Mouse (Mus musculus): ENCODE data around the gene Oit1.

DNA sequence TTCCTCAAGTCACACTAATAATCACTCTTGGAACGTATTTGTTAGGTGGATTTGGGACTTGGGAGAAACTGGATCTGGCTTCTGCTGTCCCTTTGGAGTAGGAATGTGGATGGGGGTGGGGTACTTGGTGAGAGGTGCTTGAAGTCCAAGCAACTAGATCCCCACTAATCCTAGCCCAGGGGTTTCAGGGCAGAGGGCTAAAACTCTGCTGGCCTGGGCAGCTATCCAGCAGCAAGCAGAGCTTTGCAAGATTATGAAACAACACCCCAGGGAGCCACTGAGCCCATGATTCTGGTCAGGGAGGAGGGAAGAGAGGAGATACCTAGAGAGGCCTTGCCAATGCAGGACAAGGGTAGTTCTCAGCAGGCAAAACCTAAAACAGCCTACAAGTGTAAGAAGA is 51.2 kb downstream of the Oit1 start:
- no peak for TF ChIP-seq CTCF (IDR thresholded peaks at IDR 0.05; ENCODE audit: low read depth, low read length)
- TF ChIP-seq TAL1 (conservative IDR thresholded peaks at IDR 0.05; ENCODE audit: low read depth, low read length) = no peak
- no peak for TF ChIP-seq GATA1 (IDR thresholded peaks at IDR 0.05; ENCODE audit: borderline replicate concordance, low read length)
- TF ChIP-seq POLR2AphosphoS5 (IDR thresholded peaks at IDR 0.05; ENCODE audit: insufficient replicate concordance, low read depth, low read length) = no peak
- TF ChIP-seq GATA2 (IDR thresholded peaks at IDR 0.05; ENCODE audit: borderline replicate concordance, low read depth, low read length) = no peak
